Mouse (Mus musculus): ENCODE results near the gene Bend6. TPM values are rescaled to one million over a fixed set of nuclear protein-coding genes. Genes with fewer than 3 reads are reported as not detected.

Gene Bend6
- polyA plus RNA-seq (2017; shearing (Covaris generic)) = 4.4 TPM

GRCm38 (mm10) chr1:33907421-33908190 lies at the start of gene Bend6:
TSS of gene Bend6 (minus strand) at chr1:33907816.

DNA sequence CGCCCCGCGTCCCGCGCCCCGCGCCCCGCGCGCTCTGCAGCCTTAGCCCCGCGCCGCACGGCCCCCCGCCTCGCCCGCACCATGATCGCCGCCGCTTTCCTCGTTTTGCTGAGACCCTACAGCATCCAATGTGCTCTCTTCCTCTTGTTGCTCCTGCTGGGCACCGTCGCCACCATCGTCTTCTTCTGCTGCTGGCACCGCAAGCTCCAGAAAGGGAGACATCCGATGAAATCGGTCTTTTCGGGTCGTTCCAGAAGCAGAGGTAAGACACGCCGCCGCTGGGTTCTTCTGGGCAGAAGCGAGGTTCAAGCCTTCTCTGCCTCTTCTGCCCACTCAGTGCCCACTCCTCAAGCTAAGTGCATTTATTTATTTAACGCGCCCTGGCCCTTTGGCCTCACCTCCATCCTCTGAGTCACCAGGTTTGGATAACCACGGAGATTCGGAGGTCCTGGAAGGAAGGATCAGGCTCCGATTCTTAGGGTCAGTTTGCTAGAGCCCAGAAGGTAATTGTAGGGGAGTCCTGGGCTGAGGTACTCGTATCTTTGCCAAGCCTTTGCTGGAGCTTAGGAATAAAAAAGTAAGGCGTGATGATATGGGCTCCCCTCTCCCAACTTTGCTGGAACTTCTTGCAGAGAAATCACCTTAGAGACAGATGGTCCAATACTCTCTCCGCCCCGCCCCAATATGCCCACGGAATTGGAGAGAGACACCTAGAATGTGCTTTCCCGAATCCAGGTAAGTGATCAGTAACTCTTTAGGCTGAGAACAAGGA lies 761 bp upstream of the Bend6 start, which contains the start of gene Dst:
Gene Dst, plus strand, starts transcription at position 35 of the 772 bp plus-strand sequence.

GRCm38 (mm10) chr1:33813868-33814794 lies 93.5 kb downstream of the Bend6 start, which contains the start of gene Zfp451:
TSS of gene Zfp451 (minus strand) at chr1:33814595.

Other genes with a start within 250 kb of the Bend6 start
- 12.6 TPM for gene Prim2, start 238.0 kb downstream of the Bend6 start, polyA plus RNA-seq (2017; shearing (Covaris generic))
- 12.2 TPM for gene Rab23, start 187.9 kb downstream of the Bend6 start, polyA plus RNA-seq (2017; shearing (Covaris generic))
- 2.1 TPM for gene Bag2, start 150.0 kb downstream of the Bend6 start, polyA plus RNA-seq (2017; shearing (Covaris generic))
- gene Zfp451, start 93.2 kb downstream of the Bend6 start, polyA plus RNA-seq (2017; shearing (Covaris generic)) = 22.1 TPM
- 36.4 TPM for gene Dst, start 409 bp upstream of the Bend6 start, polyA plus RNA-seq (2017; shearing (Covaris generic))

All from inflammation-experienced regulatory T-cells, adult 16 weeks (primary cell).